Mouse (Mus musculus): Measurements from ENCODE around the gene S100a2. TPM values are rescaled to one million over a fixed set of nuclear protein-coding genes. Genes with fewer than 3 reads are reported as not detected.

The S100a2 gene
- not detected in 2 replicates for polyA plus RNA-seq (2015; fragmentation: Nextera tagmentation; extraction: Ambion mirVana)

GRCm38 (mm10) chr3:90589947-90590346 lies at the start of gene S100a2:
TSS of gene S100a2 (plus strand) at chr3:90590247.

DNA sequence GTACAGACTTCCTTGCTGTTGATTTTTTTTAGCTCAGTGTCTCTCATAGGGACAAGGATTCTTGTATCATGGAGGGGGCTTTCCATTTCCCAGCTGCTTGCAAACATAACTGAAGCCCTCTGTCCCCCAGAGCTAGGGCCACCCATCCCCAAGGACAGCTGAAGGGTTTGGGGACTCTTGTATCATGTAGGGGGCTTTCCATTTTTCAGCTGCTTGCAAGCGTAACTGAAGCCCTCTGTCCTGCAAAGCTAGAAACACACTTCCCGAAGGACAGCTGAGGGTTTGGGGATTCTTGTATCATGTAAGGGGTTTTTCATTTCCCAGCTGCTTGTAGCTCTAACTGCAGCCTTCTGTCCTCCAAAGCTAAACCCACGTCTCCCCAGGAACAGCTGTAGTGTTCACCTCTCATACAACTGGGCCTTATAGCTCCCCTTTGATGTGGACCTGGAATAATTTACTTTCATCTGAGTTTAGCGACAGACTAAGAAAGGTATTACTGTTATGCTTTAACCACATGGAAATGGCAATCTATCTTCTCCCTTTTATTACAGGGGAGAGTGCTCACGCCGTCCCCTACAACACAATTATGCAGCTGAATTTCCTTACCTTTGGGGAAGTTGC lies 29.9 kb upstream of the S100a2 start, which contains the start of gene S100a3:
Gene S100a3 (plus strand): TSS at position 571 of the 621 bp plus-strand sequence.

GRCm38 (mm10) chr3:90601486-90602110 lies 11.6 kb downstream of the S100a2 start, which contains the start of gene Gm42674:
TSS of gene Gm42674 (plus strand) at chr3:90601904.

GRCm38 (mm10) chr3:90603623-90604022 lies 13.6 kb downstream of the S100a2 start, which contains the start of gene S100a4:
TSS of gene S100a4 (plus strand) at chr3:90603771.

DNA sequence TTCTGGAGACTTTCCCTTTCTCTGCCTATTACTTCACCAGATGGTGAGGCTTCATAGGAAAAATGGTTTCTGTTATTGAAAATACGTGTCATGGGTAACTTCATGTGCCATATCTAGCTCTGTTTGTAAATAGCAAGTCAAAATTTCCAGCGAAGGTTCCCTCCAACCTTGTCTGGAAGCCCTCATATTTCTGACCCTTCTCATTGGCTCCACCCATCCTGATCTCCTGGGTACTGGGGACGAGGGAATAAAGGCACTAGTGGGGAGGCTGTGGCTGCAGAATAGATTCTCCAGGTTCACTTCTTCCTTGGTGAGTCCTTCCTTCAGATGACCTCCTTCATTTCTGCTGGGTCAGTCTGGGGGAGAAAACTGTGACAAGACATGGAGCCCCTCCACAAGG lies 18.2 kb downstream of the S100a2 start, which contains the start of gene S100a5:
Gene S100a5 (plus strand): TSS at position 301 of the 400 bp plus-strand sequence.

GRCm38 (mm10) chr3:90612728-90613291 lies 22.8 kb downstream of the S100a2 start, which contains the start of gene S100a6:
TSS of gene S100a6 (plus strand) at chr3:90612882.

Other genes with a start within 250 kb of the S100a2 start
- gene Slc27a3, start 200.3 kb upstream of the S100a2 start, polyA plus RNA-seq (2015; fragmentation: Nextera tagmentation; extraction: Ambion mirVana): 43.2 and 97.6 TPM in 2 replicates
- gene Ints3, start 156.6 kb upstream of the S100a2 start, polyA plus RNA-seq (2015; fragmentation: Nextera tagmentation; extraction: Ambion mirVana): 15.3 and 25.4 TPM in 2 replicates
- gene Npr1, start 124.4 kb upstream of the S100a2 start, polyA plus RNA-seq (2015; fragmentation: Nextera tagmentation; extraction: Ambion mirVana): 20.6 and 53.8 TPM in 2 replicates
- gene Ilf2, start 114.1 kb upstream of the S100a2 start, polyA plus RNA-seq (2015; fragmentation: Nextera tagmentation; extraction: Ambion mirVana): 77.1 and 81.3 TPM in 2 replicates
- gene Snapin, start 99.2 kb upstream of the S100a2 start, polyA plus RNA-seq (2015; fragmentation: Nextera tagmentation; extraction: Ambion mirVana): 90.4 and 135 TPM in 2 replicates
- 74.9 and 87.8 TPM in 2 replicates for gene Chtop, start 80.7 kb upstream of the S100a2 start, polyA plus RNA-seq (2015; fragmentation: Nextera tagmentation; extraction: Ambion mirVana)
- 127 and 178 TPM in 2 replicates for gene S100a1, start 75.9 kb upstream of the S100a2 start, polyA plus RNA-seq (2015; fragmentation: Nextera tagmentation; extraction: Ambion mirVana)
- 73.1 and 107 TPM in 2 replicates for gene S100a13, start 75.8 kb upstream of the S100a2 start, polyA plus RNA-seq (2015; fragmentation: Nextera tagmentation; extraction: Ambion mirVana)
- 0.50 and 0.77 TPM in 2 replicates for gene S100a14, start 63.4 kb upstream of the S100a2 start, polyA plus RNA-seq (2015; fragmentation: Nextera tagmentation; extraction: Ambion mirVana)
- gene S100a16, start 53.0 kb upstream of the S100a2 start, polyA plus RNA-seq (2015; fragmentation: Nextera tagmentation; extraction: Ambion mirVana): 126 and 159 TPM in 2 replicates
- gene S100a3, start 29.7 kb upstream of the S100a2 start, polyA plus RNA-seq (2015; fragmentation: Nextera tagmentation; extraction: Ambion mirVana): 0.11 and 0.14 TPM in 2 replicates
- not detected in 2 replicates for gene Gm42674, start 11.7 kb downstream of the S100a2 start, polyA plus RNA-seq (2015; fragmentation: Nextera tagmentation; extraction: Ambion mirVana)
- 18.8 and 23.1 TPM in 2 replicates for gene S100a4, start 13.5 kb downstream of the S100a2 start, polyA plus RNA-seq (2015; fragmentation: Nextera tagmentation; extraction: Ambion mirVana)
- gene S100a5, start 18.3 kb downstream of the S100a2 start, polyA plus RNA-seq (2015; fragmentation: Nextera tagmentation; extraction: Ambion mirVana): not detected in 2 replicates
- gene S100a6, start 22.6 kb downstream of the S100a2 start, polyA plus RNA-seq (2015; fragmentation: Nextera tagmentation; extraction: Ambion mirVana): 423 and 740 TPM in 2 replicates
- 0.10 and 0.22 TPM in 2 replicates for gene S100a7a, start 63.8 kb downstream of the S100a2 start, polyA plus RNA-seq (2015; fragmentation: Nextera tagmentation; extraction: Ambion mirVana)
- gene S100a8, start 78.7 kb downstream of the S100a2 start, polyA plus RNA-seq (2015; fragmentation: Nextera tagmentation; extraction: Ambion mirVana): 251 and 562 TPM in 2 replicates
- gene S100a9, start 105.5 kb downstream of the S100a2 start, polyA plus RNA-seq (2015; fragmentation: Nextera tagmentation; extraction: Ambion mirVana): 163 and 345 TPM in 2 replicates
- not detected in 2 replicates for gene Pglyrp4, start 136.7 kb downstream of the S100a2 start, polyA plus RNA-seq (2015; fragmentation: Nextera tagmentation; extraction: Ambion mirVana)
- gene Gm5849, start 187.6 kb downstream of the S100a2 start, polyA plus RNA-seq (2015; fragmentation: Nextera tagmentation; extraction: Ambion mirVana): not detected in 2 replicates

Data from adrenal gland, postnatal 0 days (tissue).